Mouse (Mus musculus) Patski (cell line): ENCODE results near the gene Zfhx2. TPM values are rescaled to one million over a fixed set of nuclear protein-coding genes. Genes with fewer than 3 reads are reported as not detected.
A peak's percentile ranks its signal among the peaks of the same experiment; 100 is the strongest.

Experiments
- ATAC-seq: fragments of 100-300 bp; one replicate; pipeline ENCODE4 v1.8.0; 2021
- CTCF ChIA-PET: fragments of 350-600 bp; sonication (Branson Sonifier 250); formaldehyde crosslinking; loops from one replicate; lab custom pipeline; 2022; ENCODE audit warnings: inconsistent platforms; lab: Charles Lee
- POLR2A ChIA-PET: fragments of 350-600 bp; sonication (Branson Sonifier 250); formaldehyde crosslinking; loops from one replicate; lab custom pipeline; 2022; ENCODE audit warnings: antibody characterized with exemption, inconsistent platforms; lab: Charles Lee
- DNase-seq: peaks from one replicate; pipeline ENCODE4 v3.0.0-alpha.2; 2011; ENCODE audit warnings: low read depth, low spot score
- H3K27me3 ChIP-seq: fragments of 371-371 bp; one replicate; pipeline ENCODE4 v1.5.1; 2021
- CTCF ChIP-seq: fragments of 100-300 bp; IDR thresholded peaks from one replicate; pipeline ENCODE4 v1.5.1; 2021
- in situ Hi-C: fragments of 300-500 bp; cut with MboI; formaldehyde crosslinking; loops from 3 replicates; pipeline ENCODE4 v1.11.1; 2018; ENCODE audit warnings: low pct_unique_long_range_greater_than_20kb, mixed read lengths
- polyA plus RNA-seq: library from polyadenylated mRNA; unstranded; gene quantifications from one replicate; pipeline ENCODE4 v1.2.3, GENCODE M21; 2021

Zfhx2 gene
- polyA plus RNA-seq, 1 experiment from 2014 or later = 6.1 TPM

DNA sequence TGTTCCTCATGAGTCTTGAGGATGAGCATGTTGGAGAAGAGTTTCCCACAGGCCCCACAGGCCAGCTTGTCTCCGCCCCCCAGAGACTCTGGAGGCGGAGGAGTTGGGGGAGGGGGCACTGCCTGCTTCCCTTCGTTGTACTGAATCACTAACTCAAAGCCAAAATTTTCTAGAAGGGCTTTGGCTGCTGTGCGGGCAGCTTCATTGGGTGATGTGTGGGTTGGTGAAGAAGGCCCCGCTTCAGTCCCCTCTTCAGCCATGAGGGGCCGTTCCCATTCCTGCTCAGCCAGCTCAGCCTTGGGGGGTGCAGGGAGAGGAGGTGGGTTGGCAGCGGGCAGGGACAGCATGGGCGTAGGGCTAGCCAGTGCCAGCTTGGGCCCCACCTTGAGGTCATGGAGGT is 26.1 kb downstream of the Zfhx2 start:
- no peak for TF ChIP-seq CTCF
- DNase-seq (no peak), ATAC-seq (no peak)
- POLR2A ChIA-PET = no interaction called here
- H3K27me3 ChIP-seq = no peaks in the 10 kb centered on the region
- CTCF ChIA-PET = interaction anchor here (4.2 kb wide), 1 partner anchor 13 kb away, joined by 16 read pairs; no protein-coding TSS in a partner anchor
- in situ Hi-C loops = no loop called here

DNA sequence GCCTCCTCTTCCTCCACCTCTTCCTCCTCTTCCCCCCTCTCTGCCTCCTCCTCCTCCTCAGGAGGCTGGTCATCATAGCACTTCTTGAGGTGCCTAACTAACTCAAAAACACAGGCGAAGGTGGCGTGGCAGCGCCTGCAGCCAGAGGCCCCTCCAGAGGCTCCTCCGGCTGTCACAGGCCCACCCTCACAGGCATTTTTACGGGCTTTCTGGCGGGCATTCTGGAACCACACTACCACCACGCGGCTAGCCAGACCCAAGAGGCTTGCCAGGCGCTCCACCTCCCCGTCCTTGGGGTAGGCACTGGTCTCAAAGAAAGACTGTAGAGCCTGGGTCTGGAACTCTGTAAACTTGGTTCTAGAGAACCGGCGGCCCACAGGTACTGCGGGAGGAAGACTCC is 26.7 kb downstream of the Zfhx2 start:
- no peaks in the 10 kb centered on the region for H3K27me3 ChIP-seq
- DNase-seq (no peak), ATAC-seq (no peak)
- in situ Hi-C loops = no loop called here
- POLR2A ChIA-PET = interaction anchor here (0.6 kb wide), 1 partner anchor 605 kb away, joined by 3 read pairs; no protein-coding TSS in a partner anchor
- TF ChIP-seq CTCF = no peak
- CTCF ChIA-PET = interaction anchor here (4.2 kb wide), 1 partner anchor 13 kb away, joined by 16 read pairs; no protein-coding TSS in a partner anchor

DNA sequence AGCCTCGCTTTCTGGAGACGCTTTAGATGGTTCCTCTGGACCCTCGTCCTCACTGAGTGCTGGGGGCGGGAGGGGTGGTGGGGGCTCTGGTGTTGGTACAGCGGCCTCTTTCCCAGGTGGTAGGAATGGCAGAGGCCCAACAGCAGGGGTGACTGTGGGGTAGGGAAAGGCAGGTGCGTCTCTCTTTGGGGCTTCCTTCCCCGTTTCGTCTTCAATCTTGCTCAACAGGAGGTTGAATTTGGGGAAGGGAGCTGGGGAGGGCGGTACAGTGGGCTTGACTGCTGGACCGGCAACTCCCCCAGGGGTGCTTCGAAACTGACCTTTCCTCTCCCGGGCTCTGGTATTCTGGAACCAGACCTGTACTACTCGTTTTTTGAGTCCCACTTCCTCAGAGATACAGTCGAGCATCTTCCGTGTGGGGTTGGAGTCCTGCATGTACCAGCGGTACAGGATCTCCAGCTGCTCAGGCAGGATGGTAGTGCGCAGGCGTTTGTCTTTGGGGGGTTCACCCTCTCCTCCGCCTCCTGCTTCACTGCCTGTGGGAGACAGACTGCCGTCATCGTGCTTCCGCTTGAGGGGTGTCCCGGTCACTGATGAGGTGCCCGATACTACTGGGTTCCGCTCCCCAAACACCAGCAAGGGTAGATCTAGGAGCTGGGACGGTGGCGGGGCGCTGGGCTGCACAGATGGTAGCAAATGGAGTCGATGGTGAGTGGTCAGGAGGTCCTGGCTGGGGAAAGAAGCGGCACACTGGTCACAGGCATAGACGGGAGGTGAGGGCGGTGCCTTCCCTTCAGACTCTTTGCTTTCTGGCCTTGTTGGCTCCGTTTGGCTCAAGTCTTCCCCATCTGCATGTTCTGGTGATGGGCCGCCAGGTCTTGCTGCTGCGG is 27.4 kb downstream of the Zfhx2 start:
- POLR2A ChIA-PET = interaction anchor here (0.6 to 1.3 kb wide), 2 partner anchors 32 to 605 kb away, joined by 3 read pairs; no protein-coding TSS in a partner anchor
- no peaks in the 10 kb centered on the region for H3K27me3 ChIP-seq
- in situ Hi-C loops = no loop called here
- no peak for TF ChIP-seq CTCF
- DNase-seq (no peak), ATAC-seq (no peak)
- CTCF ChIA-PET = interaction anchor here (4.2 kb wide), 1 partner anchor 14 kb away, joined by 16 read pairs; no protein-coding TSS in a partner anchor

DNA sequence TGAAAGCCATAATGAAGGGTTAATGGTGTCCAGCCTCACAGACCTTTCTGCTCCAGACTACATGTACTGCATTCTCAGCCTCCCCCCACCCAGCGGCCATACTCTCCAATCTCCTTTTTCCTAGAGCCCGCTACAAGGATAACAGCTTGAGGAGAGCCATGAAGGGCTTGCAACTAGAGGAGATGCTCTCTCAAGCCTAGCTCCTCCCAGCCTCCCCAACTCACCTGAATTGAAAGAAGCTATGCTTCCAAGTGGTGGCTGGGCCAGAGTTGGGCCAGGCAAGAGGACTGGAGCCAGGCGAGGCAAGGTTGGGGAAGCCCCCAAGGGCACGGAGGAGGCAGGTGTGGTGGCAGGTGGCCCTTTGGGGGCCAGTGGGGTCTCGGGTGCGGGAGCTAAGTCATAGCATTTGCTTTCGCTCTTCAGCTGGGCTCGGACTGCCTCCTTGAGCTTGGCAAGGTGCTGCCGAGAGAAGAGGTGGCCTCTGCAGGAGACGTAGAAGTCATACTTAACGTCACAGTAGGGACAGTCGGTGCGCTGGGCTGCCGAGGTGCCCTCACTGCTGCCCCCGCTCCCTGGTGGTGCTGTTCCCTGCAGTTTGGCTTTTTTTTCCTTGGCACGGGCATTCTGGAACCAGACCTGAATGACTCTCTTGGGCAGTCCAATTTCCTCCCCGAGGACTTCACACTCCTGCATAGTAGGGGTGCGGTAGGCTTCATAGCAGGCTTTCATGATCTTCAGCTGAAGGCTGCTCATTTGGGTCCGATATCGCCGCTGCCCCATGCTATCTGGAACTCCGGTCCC is 28.3 kb downstream of the Zfhx2 start:
- ATAC-seq = no peak

DNA sequence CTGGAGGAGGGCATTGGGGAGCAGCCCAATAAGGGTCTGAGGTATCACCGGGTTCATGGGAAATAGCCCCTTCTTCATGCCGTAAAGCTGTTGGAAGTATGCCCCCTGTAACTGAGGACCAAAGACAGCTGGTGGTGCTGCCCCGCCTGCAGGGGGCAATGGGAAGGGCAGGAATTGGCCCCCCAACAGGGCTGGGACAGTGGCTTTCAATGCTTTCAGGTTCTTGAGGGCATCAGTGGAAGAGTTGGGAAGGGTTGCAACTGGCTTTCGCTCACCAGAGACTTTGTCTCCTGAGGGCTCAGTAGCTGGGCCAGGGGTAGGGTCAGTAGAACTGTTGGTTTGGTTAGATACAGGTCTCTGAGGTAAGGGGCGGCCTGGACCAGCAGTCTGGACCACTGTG is 29.0 kb downstream of the Zfhx2 start:
- ChIA-PET CTCF (no interaction called here), POLR2A (interaction anchor here (1.3 kb wide), 1 partner anchor 31 kb away, joined by 3 read pairs; no protein-coding TSS in a partner anchor)
- no peak for TF ChIP-seq CTCF
- H3K27me3 ChIP-seq = no peaks in the 10 kb centered on the region
- in situ Hi-C loops = no loop called here
- ATAC-seq (no peak), DNase-seq (no peak)

More for the DNA sequence above, 28.3 kb downstream of the Zfhx2 start:
- no peaks in the 10 kb centered on the region for H3K27me3 ChIP-seq
- TF ChIP-seq CTCF = no peak
- DNase-seq = no peak
- in situ Hi-C loops = no loop called here
- CTCF ChIA-PET = no interaction called here
- POLR2A ChIA-PET = interaction anchor here (1.3 kb wide), 1 partner anchor 32 kb away, joined by 3 read pairs; no protein-coding TSS in a partner anchor

DNA sequence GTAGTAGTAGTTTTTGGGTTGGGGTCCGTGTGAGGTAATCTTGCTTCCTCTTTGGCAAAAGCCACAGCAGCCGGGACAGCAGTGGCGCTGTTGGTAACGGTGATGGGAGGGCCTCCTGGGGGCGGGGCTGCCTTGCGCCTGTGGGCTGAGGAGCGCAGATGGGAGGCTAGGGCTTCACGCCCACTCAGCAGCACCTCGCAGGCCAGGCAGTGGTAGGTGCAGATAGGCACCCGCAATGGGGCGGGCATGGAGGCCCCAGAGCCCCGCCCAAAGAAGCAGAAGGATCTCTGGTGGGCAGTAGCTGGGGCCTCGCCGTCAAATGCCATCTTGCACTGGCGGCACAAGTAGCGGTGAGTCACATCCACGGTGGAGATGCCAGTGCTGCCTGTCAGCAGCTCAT is 29.5 kb downstream of the Zfhx2 start:
- POLR2A ChIA-PET = no interaction called here

DNA sequence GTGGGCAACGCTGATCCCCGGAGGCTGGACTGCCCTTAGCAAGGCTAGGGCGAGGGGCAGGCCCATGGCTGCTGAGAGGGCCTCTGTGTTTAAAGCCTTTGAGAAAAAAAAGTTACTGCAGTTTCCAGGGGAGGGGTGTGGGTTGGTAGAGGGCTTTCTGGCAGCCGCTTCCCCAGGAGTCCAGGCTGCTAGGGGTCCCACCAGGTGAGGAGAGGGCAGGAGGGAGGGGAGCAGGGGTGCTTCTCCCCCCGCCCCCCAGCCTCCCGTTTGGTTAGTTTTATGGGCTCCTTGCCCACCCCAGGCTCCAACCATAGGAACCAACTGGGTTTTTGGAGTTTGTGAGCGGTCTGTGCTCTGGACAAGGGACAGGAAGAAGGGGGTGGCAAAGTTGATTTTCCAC is 30.3 kb downstream of the Zfhx2 start:
- ChIA-PET CTCF (no interaction called here), POLR2A (no interaction called here)
- DNase-seq (no peak), ATAC-seq (no peak)
- no peak for TF ChIP-seq CTCF
- no peaks in the 10 kb centered on the region for H3K27me3 ChIP-seq
- in situ Hi-C loops = no loop called here

More for the DNA sequence above, 29.5 kb downstream of the Zfhx2 start:
- DNase-seq = no peak
- no peak for TF ChIP-seq CTCF
- H3K27me3 ChIP-seq = no peaks in the 10 kb centered on the region
- ATAC-seq = no peak
- CTCF ChIA-PET = no interaction called here
- in situ Hi-C loops = no loop called here

DNA sequence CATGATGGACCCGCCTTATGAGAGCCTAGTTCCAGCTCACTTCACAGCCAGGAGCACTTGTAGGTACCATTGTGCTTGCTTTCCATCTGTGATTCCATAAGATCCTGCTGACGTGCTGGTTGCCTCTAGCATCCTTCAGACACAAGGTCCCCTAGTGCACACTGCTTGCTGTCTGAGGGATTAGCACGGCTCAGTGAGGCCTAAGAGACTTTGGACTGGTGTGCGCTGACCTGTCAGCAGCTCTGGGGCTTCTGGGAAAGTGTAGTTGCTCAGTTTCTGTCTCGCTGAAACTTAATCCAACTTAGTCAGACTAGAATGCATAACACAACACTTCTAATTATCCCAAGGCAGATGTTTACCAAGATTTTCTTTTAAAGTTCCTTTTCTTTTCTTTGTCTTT is 32.2 kb downstream of the Zfhx2 start:
- no peak for TF ChIP-seq CTCF
- ATAC-seq (no peak), DNase-seq (peak; percentile 15)
- ChIA-PET POLR2A (no interaction called here), CTCF (interaction anchor here (0.9 kb wide), 1 partner anchor 14 kb away, joined by 3 read pairs; no protein-coding TSS in a partner anchor)
- in situ Hi-C loops = no loop called here
- no peaks in the 10 kb centered on the region for H3K27me3 ChIP-seq

DNA sequence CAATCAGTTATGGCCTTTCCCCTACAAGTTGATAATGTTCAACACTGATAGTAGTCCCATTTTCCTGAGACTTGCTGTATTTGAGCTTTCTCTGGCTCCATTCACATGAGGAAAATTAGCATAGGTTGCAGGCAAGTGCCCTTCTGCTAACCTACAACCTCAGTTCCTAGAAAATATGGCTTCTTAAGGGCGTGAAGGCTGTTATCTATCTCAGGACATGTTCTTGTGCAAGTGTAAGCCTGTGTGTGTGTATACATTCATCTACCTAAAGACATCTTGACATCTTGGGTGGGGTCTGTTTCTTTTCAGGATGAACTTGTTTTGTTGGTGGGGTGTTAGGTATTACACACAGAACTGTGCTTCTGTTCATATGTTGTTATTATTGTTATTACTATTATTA is 33.1 kb downstream of the Zfhx2 start:
- ATAC-seq (no peak), DNase-seq (no peak)
- ChIA-PET POLR2A (interaction anchor here (0.7 to 1.2 kb wide), 2 partner anchors 23 to 45 kb away, joined by 3 read pairs; no protein-coding TSS in a partner anchor), CTCF (interaction anchor here (0.9 to 1.4 kb wide), 4 partner anchors 13 to 35 kb away, joined by 3 to 4 read pairs (median 4); no protein-coding TSS in a partner anchor)
- in situ Hi-C loops = no loop called here
- no peak for TF ChIP-seq CTCF
- H3K27me3 ChIP-seq = no peaks in the 10 kb centered on the region

DNA sequence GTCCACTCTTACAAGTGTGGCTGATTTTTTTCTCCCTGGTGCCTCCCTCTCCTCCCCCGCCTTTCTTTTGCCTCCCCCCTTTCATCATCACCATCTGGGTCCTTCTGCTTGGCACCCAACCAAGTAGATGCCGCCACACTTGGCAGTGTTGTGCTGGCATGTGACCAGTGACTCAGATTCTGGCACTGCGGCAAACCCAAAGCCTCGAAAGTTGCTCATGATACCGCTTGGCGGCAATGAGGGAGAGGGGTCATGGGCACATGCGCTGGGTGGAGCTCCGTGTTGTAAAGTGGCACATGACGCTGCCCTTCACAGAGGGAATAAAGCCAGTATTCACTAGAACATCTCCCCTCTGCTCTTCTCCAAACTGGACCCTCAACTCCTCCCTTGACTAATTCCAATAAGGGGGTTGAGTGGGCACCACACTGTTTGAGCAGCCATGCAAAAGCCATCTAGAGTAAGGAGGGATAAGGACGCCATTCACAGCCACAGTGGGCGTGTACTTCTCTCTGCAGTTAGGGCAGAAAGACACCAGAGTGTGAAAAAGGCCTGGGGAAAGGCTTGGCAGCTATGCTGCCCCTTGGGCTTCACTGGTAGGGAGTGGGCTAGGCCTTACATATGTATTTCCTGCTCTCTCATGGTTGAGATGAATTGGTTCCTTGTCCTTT is 36.8 kb downstream of the Zfhx2 start:
- no peak for TF ChIP-seq CTCF
- ATAC-seq (peak; percentile 89), DNase-seq (peak; percentile 90)
- POLR2A ChIA-PET = no interaction called here
- CTCF ChIA-PET = interaction anchor here (1.1 kb wide), 1 partner anchor 31 kb away, joined by 3 read pairs; no protein-coding TSS in a partner anchor
- in situ Hi-C loops = no loop called here
- no peaks in the 10 kb centered on the region for H3K27me3 ChIP-seq
